Mouse (Mus musculus) activated CD4-positive, CD25-positive, alpha-beta regulatory T cell (primary cell): Measurements from ENCODE around the gene Mrpl40. TPM values are rescaled to one million over a fixed set of nuclear protein-coding genes. Genes with fewer than 3 reads are reported as not detected.

Experiments
- polyA plus RNA-seq, 2 experiments: library from polyadenylated mRNA; unstranded; fragments of 100-300 nt; shearing (Covaris generic); gene quantifications; one replicate each; pipeline ENCODE4 v1.2.1; 2017

The Mrpl40 gene
- polyA plus RNA-seq: 10 to 100 TPM; 92.6 to 93.2 TPM

DNA sequence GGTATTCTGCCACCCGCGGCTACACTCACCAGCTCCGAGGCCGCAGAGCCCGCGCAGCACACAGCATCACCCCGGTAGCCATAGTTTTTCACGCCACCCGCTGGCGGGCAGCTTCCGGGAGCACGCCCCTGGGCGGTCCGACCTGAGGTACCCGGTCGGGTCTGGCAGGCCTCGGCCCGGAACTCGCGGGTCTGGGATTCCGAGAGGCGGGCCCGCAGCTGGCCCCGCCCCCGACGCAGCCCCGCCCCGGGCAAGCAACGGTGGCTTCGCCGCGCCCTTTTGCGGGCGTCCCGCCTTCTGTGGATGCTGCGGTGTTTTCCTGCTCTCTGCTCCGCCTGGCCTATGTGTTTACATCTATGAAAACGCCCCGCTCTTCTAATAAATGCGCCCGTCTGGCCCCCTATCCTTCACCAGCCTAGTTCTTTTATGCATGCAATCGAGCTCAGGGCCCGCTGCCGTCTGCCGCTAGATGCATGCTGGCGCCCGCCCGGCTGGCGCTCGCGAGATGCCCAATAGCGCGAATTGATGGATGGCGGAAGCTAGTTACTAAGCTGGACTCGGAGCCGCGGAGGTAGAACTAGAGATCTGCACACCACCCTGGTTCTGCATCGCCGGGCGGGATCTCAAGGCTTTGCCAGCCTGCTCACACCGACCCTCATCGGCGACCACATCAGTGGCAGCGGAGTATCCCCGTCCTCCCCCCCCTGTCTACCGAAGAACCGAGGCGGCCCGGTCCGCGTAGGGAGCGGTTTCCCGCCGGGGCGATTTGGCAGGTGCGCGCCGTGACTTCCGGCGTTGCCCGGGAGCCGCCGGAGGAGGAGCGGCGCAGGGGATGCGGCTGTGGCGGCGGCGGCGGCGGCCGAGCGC is at the start of gene Mrpl40, which contains the start of gene Hira:
Gene Mrpl40 (minus strand): TSS at position 421 of the 867 bp plus-strand sequence.
Gene Hira (plus strand): TSS at position 596 of the 867 bp plus-strand sequence.

DNA sequence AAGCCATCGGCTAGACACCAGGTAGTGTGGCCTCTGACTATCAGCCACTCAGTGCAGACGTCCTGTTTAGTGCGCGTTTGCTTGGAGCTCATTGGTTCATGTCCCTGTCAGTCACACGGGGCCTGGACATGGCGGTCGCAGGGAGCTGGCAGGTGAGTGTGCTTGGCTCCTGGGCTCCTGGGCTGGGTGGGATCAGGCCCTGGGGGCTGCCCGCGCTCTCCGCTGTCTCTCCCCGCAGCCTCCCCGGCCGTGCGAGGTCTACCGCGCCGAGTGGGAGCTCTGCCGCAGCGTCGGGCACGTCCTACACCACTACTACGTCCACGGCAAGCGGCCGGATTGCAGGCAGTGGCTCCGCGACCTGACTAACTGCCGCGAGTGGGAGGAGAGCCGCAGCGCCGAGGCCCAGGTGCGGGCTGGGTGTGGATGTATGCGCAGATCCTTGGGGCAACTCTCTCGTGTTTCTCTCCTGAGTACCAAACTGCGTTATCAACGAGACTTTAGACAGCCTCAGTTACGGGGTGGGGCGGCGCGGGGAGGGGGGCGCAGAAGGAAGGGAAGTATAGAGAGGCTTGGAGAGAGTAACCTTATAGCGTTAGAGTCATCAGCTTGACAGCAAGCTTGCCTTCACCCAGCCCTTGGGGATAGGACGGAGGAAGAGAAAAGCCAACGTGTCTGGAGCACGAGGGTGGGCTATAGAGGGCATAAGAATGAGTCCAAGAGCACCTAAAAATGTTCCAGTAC is 40.0 kb downstream of the Mrpl40 start, which contains the start of the genes 2510002D24Rik and Gm28539:
Gene 2510002D24Rik (plus strand): TSS at position 111 of the 741 bp plus-strand sequence.
Gene Gm28539 (plus strand): TSS at position 117 of the 741 bp plus-strand sequence.

Other genes starting within 250 kb of the Mrpl40 start
- gene Sept5, start 246.9 kb downstream of the Mrpl40 start, polyA plus RNA-seq: under 1 TPM in 1 of 2 experiments, not detected in 1; 0.91 TPM
- gene Cldn5, start 100.0 kb downstream of the Mrpl40 start, polyA plus RNA-seq: under 1 TPM; 0.16 to 0.49 TPM
- 100 to 1,000 TPM; 120 to 159 TPM for gene Ufd1, start 65.1 kb downstream of the Mrpl40 start, polyA plus RNA-seq
- 10 to 100 TPM; 14.8 to 19.0 TPM for gene Cdc45, start 64.9 kb downstream of the Mrpl40 start, polyA plus RNA-seq
- 10 to 100 TPM; 65.2 to 95.3 TPM for gene 2510002D24Rik, start 40.3 kb downstream of the Mrpl40 start, polyA plus RNA-seq
- gene Gm28539, start 40.3 kb downstream of the Mrpl40 start, polyA plus RNA-seq: not detected
- gene Hira, start 175 bp upstream of the Mrpl40 start, polyA plus RNA-seq: 10 to 100 TPM; 19.8 to 23.5 TPM